Mouse (Mus musculus): Measurements from ENCODE around the gene Rab27a.

- TF ChIP-seq CTCF (IDR thresholded peaks at IDR 0.05; ENCODE audit: control insufficient read depth, insufficient read depth, insufficient read length) = no peak
- TF ChIP-seq CEBPB (IDR thresholded peaks at IDR 0.05; ENCODE audit: low read depth) = no peak
- no peak for TF ChIP-seq MAX (IDR thresholded peaks at IDR 0.05)
- no peak for TF ChIP-seq USF1 (IDR thresholded peaks at IDR 0.05; ENCODE audit: low read depth)
- TF ChIP-seq MYOD1 (IDR thresholded peaks at IDR 0.05; ENCODE audit: control insufficient read depth, insufficient read length, low read depth) = no peak
- no peak for TF ChIP-seq MYOG (IDR thresholded peaks at IDR 0.05; ENCODE audit: control insufficient read depth, extremely low read depth, insufficient read length)
Measured at GRCm38 (mm10) chr9:73105771-73106170, 61.1 kb downstream of the Rab27a start.
